8 mouse cellular contexts compared by ENCODE assay signal in genomic region chr4:95161670-95162020, GRCm38 (mm10).
DNase-seq lines count a peak whose midpoint lies in the region; ATAC-seq and TF ChIP-seq lines count a peak whose summit lies in the region.

No protein-coding gene starts in this region.

- H3K36me3 ChIP-seq in heart, embryonic 10.5 days: no peaks in the 10 kb centered on the region
- H3K36me3 ChIP-seq in E14TG2a.4 (ENCODE audit: insufficient read depth, low read length): no peaks in the 10 kb centered on the region
- H3K36me3 ChIP-seq in forebrain, postnatal 0 days (ENCODE audit: insufficient read depth): no peaks in the 10 kb centered on the region

- peak overlapping the region; percentile 85 for H3K4me2 ChIP-seq in forebrain, postnatal 0 days (ENCODE audit: low read depth)

- no peak for DNase-seq in heart, embryonic 10.5 days (ENCODE audit: low spot score)
- DNase-seq in heart, adult 18-20 months: no peak
- DNase-seq in forebrain, postnatal 0 days: no peak
- DNase-seq in adrenal gland, adult 2 months: no peak
- no peak for DNase-seq in cerebellum, adult 18-20 months
- no peak for DNase-seq in ovary, postnatal 10 days (ENCODE audit: low spot score)

- H3K9ac ChIP-seq in forebrain, postnatal 0 days: peak overlapping the region; percentile 71

- no peak for TF ChIP-seq CTCF in E14TG2a.4 (conservative IDR thresholded peaks at IDR 0.05; ENCODE audit: low read length)
- no peak for TF ChIP-seq CTCF in forebrain, postnatal 0 days (IDR thresholded peaks at IDR 0.05; ENCODE audit: low read depth)

- H3K4me1 ChIP-seq in heart, embryonic 10.5 days: peaks cover 37% of the 10 kb centered on the region
- peaks cover 27% of the 10 kb centered on the region for H3K4me1 ChIP-seq in E14TG2a.4 (replicated peaks; ENCODE audit: low read depth, low read length)
- H3K4me1 ChIP-seq in forebrain, postnatal 0 days (ENCODE audit: insufficient read depth): 0 out of 2 replicates have a peak, but pooled peaks cover 3% of the 10 kb centered on the region

- 23% methylated on average over 7 of the region's 7 CpGs for WGBS in heart, embryonic 10.5 days
- 15% methylated on average over 7 of the region's 7 CpGs for WGBS in forebrain, postnatal 0 days

- H3K4me3 ChIP-seq in heart, embryonic 10.5 days: peak overlapping the region; percentile 66
- peak overlapping the region; percentile 76 for H3K4me3 ChIP-seq in E14TG2a.4 (replicated peaks; ENCODE audit: low read length)
- H3K4me3 ChIP-seq in forebrain, postnatal 0 days (ENCODE audit: low read depth, low read length): peak overlapping the region; percentile 55

- H3K9me3 ChIP-seq in heart, embryonic 10.5 days: no peaks in the 10 kb centered on the region
- peaks cover 15% of the 10 kb centered on the region for H3K9me3 ChIP-seq in E14TG2a.4 (ENCODE audit: low read length)
- no peaks in the 10 kb centered on the region for H3K9me3 ChIP-seq in forebrain, postnatal 0 days (ENCODE audit: low read length)

- peak overlapping the region; percentile 97 for H3K27ac ChIP-seq in heart, embryonic 10.5 days
- peak overlapping the region; percentile 73 for H3K27ac ChIP-seq in forebrain, postnatal 0 days (ENCODE audit: low read depth, low read length)

- ATAC-seq in forebrain, postnatal 0 days: no peak
- ATAC-seq in megakaryocyte, adult 5-6 weeks (ENCODE audit: poor library complexity, severe bottlenecking): peak; percentile 1; the same call in 1 of the 2 replicates

- no peaks in the 10 kb centered on the region for H3K27me3 ChIP-seq in heart, embryonic 10.5 days (ENCODE audit: insufficient read depth, poor library complexity, severe bottlenecking)
- peaks cover 6% of the 10 kb centered on the region for H3K27me3 ChIP-seq in E14TG2a.4 (ENCODE audit: insufficient read depth, low read length)
- no peaks in the 10 kb centered on the region for H3K27me3 ChIP-seq in forebrain, postnatal 0 days (ENCODE audit: insufficient read depth, low read length)
